Comparison of ENCODE assay signal across 22 mouse cellular contexts in the genomic region with DNA sequence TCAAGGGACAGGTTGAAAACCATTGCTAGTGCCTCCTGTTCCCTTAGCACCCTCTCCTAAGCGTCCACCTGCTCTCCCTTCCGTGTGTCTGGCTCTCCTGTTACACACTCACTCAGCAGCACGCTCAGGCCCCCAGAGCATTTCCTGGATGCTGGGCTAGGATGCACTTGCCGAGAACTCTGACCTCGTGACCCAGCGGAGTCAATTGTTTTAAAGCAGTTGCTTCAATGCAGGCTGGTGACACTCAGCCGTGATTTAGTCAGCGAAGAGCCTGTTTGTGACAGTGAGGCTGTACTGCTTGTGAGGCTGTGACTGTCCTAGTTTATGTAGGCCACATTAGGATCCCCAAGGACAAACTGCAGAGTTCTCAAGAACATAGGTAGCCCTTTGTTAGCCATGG. TPM values are rescaled to one million over a fixed set of nuclear protein-coding genes. Genes with fewer than 3 reads are reported as not detected.
DNase-seq lines count a peak whose midpoint lies in the region; ATAC-seq lines count a peak whose summit lies in the region.
"Had no signal": no experiment of that assay in that cellular context is flagged by ENCODE, and none has a peak within 500 bp of the region (broad histone marks: within the 10 kb centered on the region; RNA-seq: fewer than 3 reads in every experiment).

No protein-coding gene starts in this region.

- no peak overlapping the region for H3K27ac ChIP-seq in neural tube, embryonic 11.5 days (ENCODE audit: low read depth, low read length)
- no peak overlapping the region for H3K27ac ChIP-seq in neural tube, embryonic 15.5 days (replicated peaks)
- H3K27ac ChIP-seq: embryonic facial prominence, embryonic 12.5 days; heart, embryonic 10.5 days; hindbrain, embryonic 12.5 days had no signal

- peak; percentile 67 for DNase-seq in embryo, embryonic 10 days (ENCODE audit: low spot score)
- no peak for DNase-seq in embryo, embryonic 9.5 days (ENCODE audit: extremely low spot score)
- peak; percentile 52 to 61 for DNase-seq in kidney, postnatal 25 days
- no peak for DNase-seq in kidney, adult 9 months
- peak; percentile 34 for DNase-seq in neural tube, embryonic 11.5 days (ENCODE audit: low spot score)
- peak; percentile 19 for DNase-seq in mesoderm, embryonic 11.5 days (ENCODE audit: low read depth, low spot score)
- no peak for DNase-seq in spleen, postnatal 36 days (ENCODE audit: low spot score in 2 of 2)
- DNase-seq: adrenal gland, postnatal 14 days; B cell, adult 2 months; cerebellum, adult 11-12 months; cerebellum, adult 9-10 months; cerebellum, postnatal 25 days; gastrocnemius, postnatal 10 days; heart, adult 18-20 months; heart, postnatal 10 days; heart, postnatal 4 days had no signal

- peaks cover 2% of the 10 kb centered on the region for H3K36me3 ChIP-seq in neural tube, embryonic 11.5 days (ENCODE audit: control insufficient read depth, insufficient read depth, low read length)
- H3K36me3 ChIP-seq in neural tube, embryonic 15.5 days, result peaks cover 74% of the 10 kb centered on the region

- no peak overlapping the region for H3K9ac ChIP-seq in neural tube, embryonic 11.5 days (ENCODE audit: low read length)
- no peak overlapping the region for H3K9ac ChIP-seq in neural tube, embryonic 15.5 days (replicated peaks)
- H3K9ac ChIP-seq: embryonic facial prominence, embryonic 12.5 days; hindbrain, embryonic 12.5 days had no signal

- no peaks in the 10 kb centered on the region for H3K9me3 ChIP-seq in neural tube, embryonic 11.5 days (ENCODE audit: control insufficient read depth, low read length)
- no peaks in the 10 kb centered on the region for H3K9me3 ChIP-seq in neural tube, embryonic 15.5 days (replicated peaks)
- H3K9me3 ChIP-seq: embryonic facial prominence, embryonic 12.5 days; heart, embryonic 10.5 days; hindbrain, embryonic 12.5 days had no signal

- peaks cover 6% of the 10 kb centered on the region for H3K4me1 ChIP-seq in neural tube, embryonic 11.5 days (ENCODE audit: control insufficient read depth, insufficient read depth, low read length)
- peaks cover 11% of the 10 kb centered on the region; the same call in 1 of the 2 replicates for H3K4me1 ChIP-seq in neural tube, embryonic 15.5 days
- H3K4me1 ChIP-seq: embryonic facial prominence, embryonic 12.5 days had no signal

- H3K4me2 ChIP-seq in neural tube, embryonic 11.5 days (ENCODE audit: low read depth), result no peak overlapping the region
- H3K4me2 ChIP-seq in neural tube, embryonic 15.5 days, result no peak overlapping the region
- H3K4me2 ChIP-seq: embryonic facial prominence, embryonic 12.5 days; hindbrain, embryonic 12.5 days had no signal

- H3K27me3 ChIP-seq in neural tube, embryonic 11.5 days (ENCODE audit: control insufficient read depth, insufficient read depth, low read length), result no peaks in the 10 kb centered on the region
- H3K27me3 ChIP-seq in neural tube, embryonic 15.5 days (replicated peaks), result no peaks in the 10 kb centered on the region
- H3K27me3 ChIP-seq: embryonic facial prominence, embryonic 12.5 days; hindbrain, embryonic 12.5 days had no signal

- no peak overlapping the region for H3K4me3 ChIP-seq in neural tube, embryonic 11.5 days (ENCODE audit: low read depth, low read length)
- no peak overlapping the region for H3K4me3 ChIP-seq in neural tube, embryonic 15.5 days (replicated peaks)
- H3K4me3 ChIP-seq: embryonic facial prominence, embryonic 12.5 days; heart, embryonic 10.5 days; hindbrain, embryonic 12.5 days had no signal

- WGBS in neural tube, embryonic 11.5 days, result 24% methylated on average over 8 of the region's 8 CpGs
- 19% methylated on average over 8 of the region's 8 CpGs for WGBS in neural tube, embryonic 15.5 days

- no peak for ATAC-seq in neural tube, embryonic 11.5 days (ENCODE audit: insufficient read depth, low FRiP score, low TSS enrichment)
- ATAC-seq in neural tube, embryonic 15.5 days (ENCODE audit: low FRiP score), result no peak
- ATAC-seq: CD4-positive, CD25-positive, alpha-beta regulatory T cell, adult 4 months; forebrain, embryonic 16.5 days had no signal

RNA-seq across cellular contexts. Expression of a gene that starts 10.1 kb away (rescaled TPM):
- polyA plus RNA-seq in neural tube, embryonic 11.5 days (2014; fragmentation: Nextera tagmentation; extraction: Ambion mirVana), result 92.2 and 99.2 TPM in 2 replicates
- 255 and 299 TPM in 2 replicates for polyA plus RNA-seq in neural tube, embryonic 15.5 days (2015; fragmentation: Nextera tagmentation; extraction: Ambion mirVana)

RNA-seq across cellular contexts. Expression of a gene that starts 21.6 kb away (rescaled TPM):
- 84.9 and 90.2 TPM in 2 replicates for polyA plus RNA-seq in neural tube, embryonic 11.5 days (2014; fragmentation: Nextera tagmentation; extraction: Ambion mirVana)
- 24.8 and 41.8 TPM in 2 replicates for polyA plus RNA-seq in neural tube, embryonic 15.5 days (2015; fragmentation: Nextera tagmentation; extraction: Ambion mirVana)

RNA-seq across cellular contexts. Expression of a gene that starts 46.6 kb away (rescaled TPM):
- 1.1 and 1.4 TPM in 2 replicates for polyA plus RNA-seq in neural tube, embryonic 11.5 days (2014; fragmentation: Nextera tagmentation; extraction: Ambion mirVana)
- 6.4 and 7.4 TPM in 2 replicates for polyA plus RNA-seq in neural tube, embryonic 15.5 days (2015; fragmentation: Nextera tagmentation; extraction: Ambion mirVana)

RNA-seq across cellular contexts. Expression of a gene that starts 48.3 kb away (rescaled TPM):
- polyA plus RNA-seq in neural tube, embryonic 11.5 days (2014; fragmentation: Nextera tagmentation; extraction: Ambion mirVana), result 1.4 and 2.0 TPM in 2 replicates
- polyA plus RNA-seq in neural tube, embryonic 15.5 days (2015; fragmentation: Nextera tagmentation; extraction: Ambion mirVana), result 1.8 and 2.5 TPM in 2 replicates

Comparison
In these comparisons a context has a peak if more than half of its experiments do, and no peak if none do; other contexts are left out.
1. DNase-seq: peak in embryo, embryonic 10 days (single experiment), kidney, postnatal 25 days (2 of 2), neural tube, embryonic 11.5 days (single experiment) and mesoderm, embryonic 11.5 days (single experiment); none in embryo, embryonic 9.5 days (single experiment), kidney, adult 9 months (single experiment) and spleen, postnatal 36 days (0 of 2).